Mouse (Mus musculus): Measurements from ENCODE around the gene Pnmal2.

DNA sequence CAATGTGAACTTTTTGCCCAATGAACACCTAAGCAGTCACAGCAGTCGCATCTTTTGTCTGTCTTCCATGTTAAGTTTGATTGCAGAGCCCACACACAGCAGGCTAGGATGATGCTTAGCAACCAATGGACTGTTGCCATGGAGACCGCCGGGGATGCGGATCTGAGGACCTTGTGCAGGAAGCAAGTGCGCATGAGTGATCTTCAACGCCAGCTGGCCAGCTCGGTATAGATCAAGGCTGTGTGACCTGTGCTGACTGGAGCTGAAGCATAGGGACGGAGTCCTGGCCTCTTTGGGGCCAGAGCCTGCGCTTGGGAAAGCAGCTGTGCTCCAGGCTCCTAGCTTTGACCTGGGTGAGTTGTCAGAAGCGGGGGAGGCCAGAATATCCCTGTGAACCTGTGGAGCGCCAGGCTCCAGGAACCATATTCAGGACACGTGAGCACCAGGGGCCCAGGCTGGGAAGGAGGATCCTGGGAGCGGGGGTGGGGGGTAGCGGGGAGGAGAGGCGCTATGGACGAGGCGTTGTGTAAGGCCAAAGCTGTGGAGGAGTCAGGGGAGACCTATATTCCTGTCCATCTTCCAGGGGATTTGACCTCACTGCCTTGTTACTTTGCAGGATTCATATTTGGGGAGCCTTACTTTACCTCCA, 15.2 kb downstream of the Pnmal2 start, which contains the start of gene Pnmal1:
- TF ChIP-seq CTCF (IDR thresholded peaks at IDR 0.05; ENCODE audit: low read depth): no peak
- no peak for TF ChIP-seq EP300 (optimal IDR thresholded peaks at IDR 0.05)

Data from stomach, postnatal 0 days (tissue).